Mouse (Mus musculus) stomach, embryonic 14.5 days (tissue): ENCODE results near the gene Gm7168. TPM values are rescaled to one million over a fixed set of nuclear protein-coding genes. Genes with fewer than 3 reads are reported as not detected.
"Not testable (repeated sequence)": the region's sequence is repeated elsewhere in the genome, so short reads cannot be mapped to it uniquely, and the experiment has no call there.

Experiments used
- ATAC-seq: fragments of 200-750 bp; cut with Nextera tagmentation; 2 replicates; pipeline ENCODE4 v1.8.0; 2017; ENCODE audit warnings: low read depth, moderate TSS enrichment; ENCODE audit not compliant: insufficient number of reproducible peaks, insufficient read depth, low FRiP score
- H3K27ac ChIP-seq: fragments of 300-500 bp; sonication (generic); 2 replicates; pipeline ENCODE4 v1.5.1; 2014; ENCODE audit warnings: mild to moderate bottlenecking, low read length, moderate library complexity, mixed read lengths
- H3K27me3 ChIP-seq: fragments of 300-500 bp; sonication (generic); 2 replicates; pipeline ENCODE4 v1.6.1; 2014; ENCODE audit warnings: low read length, control low read depth, mixed read lengths; ENCODE audit not compliant: control insufficient read depth, insufficient read depth
- H3K36me3 ChIP-seq: fragments of 300-500 bp; sonication (generic); 2 replicates; pipeline ENCODE4 v1.6.1; 2014; ENCODE audit warnings: mild to moderate bottlenecking, control low read depth, low read length, moderate library complexity, mixed read lengths; ENCODE audit not compliant: control insufficient read depth, insufficient read depth
- H3K4me1 ChIP-seq: fragments of 300-500 bp; sonication (generic); 2 replicates; pipeline ENCODE4 v1.6.1; 2014; ENCODE audit warnings: low read length, control low read depth, mixed read lengths; ENCODE audit not compliant: control insufficient read depth, insufficient read depth
- H3K4me2 ChIP-seq: fragments of 300-500 bp; sonication (generic); replicated peaks from 2 replicates; pipeline ENCODE4 v1.6.1; 2014; ENCODE audit warnings: low read depth, low read length, control low read depth
- H3K4me3 ChIP-seq: fragments of 300-500 bp; sonication (generic); 2 replicates; pipeline ENCODE4 v1.5.1; 2014; ENCODE audit warnings: low read depth, low read length, control low read depth
- H3K9ac ChIP-seq: fragments of 300-500 bp; sonication (generic); replicated peaks from 2 replicates; pipeline ENCODE4 v1.6.1; 2014; ENCODE audit warnings: low read depth, mild to moderate bottlenecking, control low read depth, low read length, moderate library complexity, mixed read lengths
- H3K9me3 ChIP-seq: fragments of 300-500 bp; sonication (generic); 2 replicates; pipeline ENCODE4 v1.6.1; 2016; ENCODE audit warnings: low read depth, low read length, control low read depth; ENCODE audit not compliant: control insufficient read depth
- WGBS: fragments of 180-500 bp; shearing (Covaris S2); extraction: QIAGEN DNeasy Blood & Tissue Kit; methylation state at CpG from one replicate; pipeline ENCODE4 v1.1.7; 2014; 5-methylcytosine and 5-hydroxymethylcytosine counted together
- polyA plus RNA-seq: library from polyadenylated mRNA; unstranded; fragments of >200 nt; fragmentation: Nextera tagmentation; extraction: Ambion mirVana; gene quantifications from 2 replicates; pipeline ENCODE4 v1.2.1, GENCODE M21; 2014

Gene Gm7168
- polyA plus RNA-seq = not detected in 2 replicates

GRCm38 (mm10) chr17:13948073-13948472 lies at the start of gene Gm7168:
TSS of gene Gm7168 (plus strand) at chr17:13948373.
- H3K27ac ChIP-seq, H3K9ac ChIP-seq, ATAC-seq, H3K4me3 ChIP-seq, H3K9me3 ChIP-seq, H3K4me2 ChIP-seq, H3K27me3 ChIP-seq, H3K4me1 ChIP-seq, H3K36me3 ChIP-seq: not testable (repeated sequence)
- 80% methylated on average over 1 of the region's 2 CpGs for WGBS

GRCm38 (mm10) chr17:13898838-13899237 lies 49.3 kb upstream of the Gm7168 start:
- no peak for ATAC-seq
- Histone ChIP-seq H3K36me3 (peaks cover 21% of the 10 kb centered on the region), H3K27me3 (no peaks in the 10 kb centered on the region), H3K9ac (no peak overlapping the region), H3K9me3 (no peaks in the 10 kb centered on the region), H3K4me1 (no peaks in the 10 kb centered on the region), H3K4me3 (no peak overlapping the region), H3K4me2 (no peak overlapping the region), H3K27ac (no peak overlapping the region)
- WGBS = 82% methylated on average over 17 of the region's 17 CpGs

GRCm38 (mm10) chr17:13899241-13899640 lies 48.9 kb upstream of the Gm7168 start:
- H3K4me2 ChIP-seq = no peak overlapping the region
- no peak overlapping the region for H3K4me3 ChIP-seq
- no peak overlapping the region for H3K27ac ChIP-seq
- ATAC-seq = no peak
- peaks cover 21% of the 10 kb centered on the region for H3K36me3 ChIP-seq
- no peaks in the 10 kb centered on the region for H3K9me3 ChIP-seq
- no peaks in the 10 kb centered on the region for H3K4me1 ChIP-seq
- 77% methylated on average over 7 of the region's 7 CpGs for WGBS
- H3K9ac ChIP-seq = no peak overlapping the region
- no peaks in the 10 kb centered on the region for H3K27me3 ChIP-seq

GRCm38 (mm10) chr17:13903793-13904192 lies 44.4 kb upstream of the Gm7168 start:
- Histone ChIP-seq H3K36me3 (peaks cover 12% of the 10 kb centered on the region), H3K27ac (no peak overlapping the region), H3K4me1 (no peaks in the 10 kb centered on the region), H3K9me3 (no peaks in the 10 kb centered on the region), H3K4me3 (no peak overlapping the region), H3K9ac (no peak overlapping the region), H3K27me3 (no peaks in the 10 kb centered on the region), H3K4me2 (no peak overlapping the region)
- ATAC-seq = no peak
- WGBS = 86% methylated on average over 8 of the region's 8 CpGs

GRCm38 (mm10) chr17:13907082-13907481 lies 41.1 kb upstream of the Gm7168 start:
- H3K36me3 ChIP-seq = peaks cover 3% of the 10 kb centered on the region
- no peaks in the 10 kb centered on the region for H3K27me3 ChIP-seq
- no peaks in the 10 kb centered on the region for H3K4me1 ChIP-seq
- H3K27ac ChIP-seq = no peak overlapping the region
- 83% methylated on average over 5 of the region's 5 CpGs for WGBS
- H3K9ac ChIP-seq = no peak overlapping the region
- no peak overlapping the region for H3K4me2 ChIP-seq
- no peaks in the 10 kb centered on the region for H3K9me3 ChIP-seq
- ATAC-seq = no peak
- H3K4me3 ChIP-seq = no peak overlapping the region

GRCm38 (mm10) chr17:13907681-13908080 lies 40.5 kb upstream of the Gm7168 start:
- ATAC-seq = no peak
- Histone ChIP-seq H3K9me3 (no peaks in the 10 kb centered on the region), H3K4me3 (no peak overlapping the region), H3K4me2 (no peak overlapping the region), H3K27ac (no peak overlapping the region), H3K4me1 (no peaks in the 10 kb centered on the region), H3K36me3 (peaks cover 3% of the 10 kb centered on the region), H3K9ac (no peak overlapping the region), H3K27me3 (no peaks in the 10 kb centered on the region)
- WGBS = 73% methylated on average over 1 of the region's 1 CpGs

- no peaks in the 10 kb centered on the region for H3K9me3 ChIP-seq
- no peak overlapping the region for H3K4me3 ChIP-seq
- no peak overlapping the region for H3K9ac ChIP-seq
- H3K27ac ChIP-seq = 0 out of 2 replicates have a peak overlapping the region, but pooled peaks have one; percentile 61
- WGBS = 29% methylated on average over 4 of the region's 4 CpGs
- H3K36me3 ChIP-seq = no peaks in the 10 kb centered on the region
- H3K4me1 ChIP-seq = 0 out of 2 replicates have a peak, but pooled peaks cover 7% of the 10 kb centered on the region
- no peak for ATAC-seq
- no peaks in the 10 kb centered on the region for H3K27me3 ChIP-seq
- no peak overlapping the region for H3K4me2 ChIP-seq
These were observed 34.2 kb upstream of the Gm7168 start for GRCm38 (mm10) chr17:13913951-13914350.

GRCm38 (mm10) chr17:13914531-13914930 lies 33.6 kb upstream of the Gm7168 start:
- Histone ChIP-seq H3K4me1 (0 out of 2 replicates have a peak, but pooled peaks cover 7% of the 10 kb centered on the region), H3K27me3 (no peaks in the 10 kb centered on the region), H3K4me3 (no peak overlapping the region), H3K4me2 (no peak overlapping the region), H3K9ac (no peak overlapping the region), H3K36me3 (no peaks in the 10 kb centered on the region), H3K9me3 (no peaks in the 10 kb centered on the region), H3K27ac (peak overlapping the region; percentile 44; the same call in 1 of the 2 replicates)
- WGBS = 50% methylated on average over 4 of the region's 4 CpGs
- ATAC-seq = peak; percentile 69; the same call in 1 of the 2 replicates

- Histone ChIP-seq H3K4me1 (no peaks in the 10 kb centered on the region), H3K4me3 (no peak overlapping the region), H3K27ac (no peak overlapping the region), H3K27me3 (no peaks in the 10 kb centered on the region), H3K4me2 (no peak overlapping the region), H3K9ac (no peak overlapping the region), H3K36me3 (no peaks in the 10 kb centered on the region), H3K9me3 (no peaks in the 10 kb centered on the region)
- 49% methylated on average over 2 of the region's 2 CpGs for WGBS
- no peak for ATAC-seq
These were observed 27.4 kb upstream of the Gm7168 start for GRCm38 (mm10) chr17:13920771-13921170.
